Mouse (Mus musculus) layer of hippocampus, postnatal 10 days (tissue): ENCODE measurements at regions not wholly inside any gene's neighbourhood (a gene's known extent, or its start where the extent isn't known, plus 50 kb on each side); places are given as distances from the start of the nearest gene placed in this dataset.

Source experiments
- DNase-seq, 2 experiments: peaks; one replicate each; pipeline ENCODE4 v3.0.0; 2021; ENCODE audit warnings: low spot score in 2 of 2

DNA sequence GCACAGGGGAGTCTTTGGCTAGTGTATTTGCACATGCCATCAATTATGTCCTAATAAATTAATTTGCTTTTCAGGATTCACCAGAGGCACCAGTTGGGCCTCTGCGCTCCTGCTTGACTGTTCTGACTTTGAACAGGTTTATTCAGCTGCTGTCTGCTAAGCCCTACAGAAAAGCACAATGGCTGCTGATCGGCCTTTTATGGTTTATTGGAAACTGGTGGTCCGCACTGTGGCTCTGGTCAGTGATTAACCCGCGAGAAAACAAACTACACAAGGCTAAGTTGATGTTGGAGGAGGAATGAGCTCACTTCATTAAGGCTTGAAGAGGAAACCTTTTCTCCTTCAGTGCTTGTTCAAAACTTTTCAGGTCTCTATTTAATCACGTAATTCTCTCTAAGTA, 208.4 kb upstream of the Gpr101 start:
- no peak for DNase-seq

DNA sequence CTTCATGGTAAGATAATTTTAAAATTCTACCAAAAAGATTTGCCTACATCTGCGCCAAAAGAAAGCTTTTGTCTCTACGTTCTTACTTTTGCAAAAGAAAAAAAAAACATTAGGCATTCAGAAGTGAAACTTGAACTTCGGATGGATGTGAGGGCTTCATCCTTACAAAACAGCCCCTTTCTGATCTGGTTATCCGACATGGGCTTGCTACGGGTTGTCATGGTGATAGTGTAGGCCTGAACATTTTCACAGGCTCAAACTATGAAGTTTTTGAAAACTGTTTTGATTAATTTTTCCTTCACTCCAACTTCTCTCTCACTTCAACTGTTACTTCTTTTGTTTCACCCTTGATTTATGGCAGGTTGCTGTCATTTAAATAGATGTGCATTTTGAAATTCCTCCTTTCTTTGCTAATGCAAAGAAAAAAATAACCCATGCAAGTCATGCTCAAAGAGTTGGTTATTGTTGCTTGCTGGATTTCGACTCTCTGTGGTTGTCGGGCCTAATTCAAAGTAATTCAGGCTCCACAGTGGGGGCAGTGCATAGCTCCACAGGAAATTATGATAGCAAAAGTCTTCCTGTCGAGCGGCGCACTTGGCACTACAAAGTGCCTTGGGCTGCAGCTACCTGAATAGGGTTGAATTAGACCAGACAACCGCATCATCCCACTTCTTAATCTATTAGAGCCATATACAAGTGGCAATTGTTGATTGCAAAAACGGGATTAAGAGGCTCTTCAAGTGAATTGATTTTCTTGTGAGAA, 205.7 kb upstream of the Gpr101 start:
- DNase-seq: no peak

DNA sequence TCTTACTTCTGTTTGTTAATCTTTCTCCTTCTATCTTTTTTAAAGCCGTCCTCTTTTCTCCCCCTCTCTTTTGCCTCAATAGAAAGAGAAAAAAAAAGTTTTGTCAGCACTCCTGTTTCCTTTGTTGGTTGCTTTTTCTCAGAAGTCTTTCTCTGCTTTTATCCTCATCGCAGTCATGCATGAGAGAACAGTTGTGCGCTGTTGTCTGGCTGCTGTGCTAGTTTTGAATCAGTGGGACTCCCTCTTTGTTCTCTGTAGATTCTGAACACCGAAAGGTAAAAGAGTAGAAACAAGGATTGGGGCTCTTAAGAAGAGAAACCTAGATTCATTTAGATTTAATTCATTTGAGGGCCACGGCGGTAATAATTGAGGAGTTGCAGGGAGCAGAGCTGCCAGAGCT, 204.9 kb upstream of the Gpr101 start:
- DNase-seq: no peak

DNA sequence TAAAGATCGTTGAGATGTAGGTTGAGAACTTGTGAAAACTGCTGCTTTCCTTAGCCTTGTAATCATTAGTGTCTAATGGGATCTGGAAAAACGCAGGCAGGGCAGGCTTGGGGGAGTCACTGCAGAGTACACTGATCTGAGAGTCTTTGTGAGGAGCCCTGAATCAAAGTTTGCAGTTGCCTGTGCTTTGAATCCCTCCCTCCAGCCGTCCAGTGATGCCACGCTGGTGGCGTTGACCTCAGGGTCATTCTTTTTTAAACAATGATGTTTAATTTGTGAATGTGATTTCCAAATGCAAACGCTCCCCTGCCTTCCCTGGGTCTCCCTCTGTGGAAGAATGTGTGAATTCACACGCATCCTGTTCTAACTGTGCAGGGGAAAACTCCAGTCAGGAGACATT, 204.4 kb upstream of the Gpr101 start:
- no peak for DNase-seq

DNA sequence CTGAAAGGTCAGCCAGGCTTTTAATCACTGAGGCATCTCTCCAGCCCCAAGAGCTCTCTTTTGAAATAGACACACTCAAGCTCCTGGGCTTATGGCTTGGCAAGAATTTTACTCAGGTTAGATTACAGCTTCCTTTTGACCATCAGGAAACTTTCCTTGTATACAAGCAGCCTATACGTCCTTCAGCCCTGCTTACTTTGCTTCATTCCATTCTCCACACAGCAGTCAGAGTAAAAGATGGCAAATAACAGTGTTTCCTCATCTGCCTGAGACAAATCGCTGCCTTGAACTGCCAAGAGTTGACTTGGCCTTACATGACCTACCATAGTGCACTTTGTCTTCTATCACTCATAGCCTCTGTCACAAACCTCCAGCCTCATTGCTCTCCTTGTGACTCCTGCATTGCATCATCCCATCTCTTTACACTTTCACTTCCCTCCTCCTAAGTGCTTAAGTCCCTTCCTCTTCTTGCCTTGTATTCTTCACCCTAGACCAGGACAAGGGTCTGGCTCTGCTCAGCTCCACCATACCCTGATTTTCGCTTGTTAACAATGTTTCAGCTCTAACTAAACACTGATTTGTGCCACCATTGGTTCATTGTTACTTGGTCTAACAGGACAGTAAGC, 203.2 kb upstream of the Gpr101 start:
- no peak for DNase-seq

DNA sequence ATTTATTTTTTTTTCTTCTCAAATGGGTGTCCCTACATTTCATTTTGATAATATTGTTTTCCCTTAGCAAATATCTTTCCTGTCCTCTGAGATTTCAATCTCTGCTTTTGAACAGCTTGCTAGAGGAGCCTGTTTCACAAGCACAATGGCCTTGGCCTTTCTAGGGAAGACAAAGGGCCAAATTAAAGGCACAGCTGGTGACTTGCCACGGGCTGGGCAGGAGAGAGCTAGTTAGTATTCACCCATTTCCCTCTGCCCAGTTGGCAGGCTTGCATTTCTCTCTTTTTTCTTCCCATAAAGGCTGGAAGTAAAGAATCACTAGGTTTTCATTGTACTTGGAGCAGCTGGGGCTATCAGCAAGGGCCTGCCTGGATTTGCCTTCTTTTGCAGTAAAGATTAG, 188.9 kb upstream of the Gpr101 start:
- peak in 1 of 2 experiments; percentile 17 for DNase-seq

DNA sequence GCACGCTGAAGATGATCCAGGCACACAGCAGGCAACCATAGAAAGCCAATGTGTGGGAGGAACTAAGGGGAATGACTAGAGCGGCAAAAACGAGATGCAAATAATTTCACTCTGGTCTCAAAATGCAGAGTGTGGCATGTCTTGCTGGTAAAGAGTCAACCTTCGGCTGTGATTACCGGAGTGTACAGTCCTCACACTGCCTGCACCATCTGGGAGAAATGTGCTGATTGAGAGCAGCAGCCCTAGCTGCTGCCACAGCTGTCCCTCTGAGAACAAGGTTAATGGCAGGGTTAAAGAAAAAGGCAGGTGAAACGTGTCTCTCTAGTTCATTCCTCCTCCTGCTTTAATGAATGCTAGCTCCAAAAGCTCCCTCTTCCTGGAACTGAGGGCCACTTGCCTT, 173.2 kb upstream of the Gpr101 start:
- no peak for DNase-seq

DNA sequence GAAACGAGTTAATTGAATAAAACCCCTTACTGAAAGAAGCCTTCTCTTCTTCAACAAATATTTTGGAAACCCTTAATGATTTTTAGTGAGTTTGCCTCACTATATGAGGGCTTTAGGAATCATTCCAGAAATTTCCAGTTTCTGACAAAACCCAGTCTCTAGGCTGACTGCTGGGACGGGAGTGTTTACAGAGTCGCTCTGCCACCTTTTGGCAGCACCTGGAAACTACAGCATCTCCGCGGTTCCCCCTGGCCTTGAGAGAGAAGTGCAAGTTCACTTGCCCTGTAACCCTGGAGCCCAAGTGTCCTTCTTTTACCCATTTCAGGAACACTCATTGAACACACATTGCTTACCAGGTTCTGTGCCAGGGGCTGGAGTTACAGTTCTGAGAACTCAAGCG, 171.4 kb upstream of the Gpr101 start:
- DNase-seq: peak in 1 of 2 experiments; percentile 24

DNA sequence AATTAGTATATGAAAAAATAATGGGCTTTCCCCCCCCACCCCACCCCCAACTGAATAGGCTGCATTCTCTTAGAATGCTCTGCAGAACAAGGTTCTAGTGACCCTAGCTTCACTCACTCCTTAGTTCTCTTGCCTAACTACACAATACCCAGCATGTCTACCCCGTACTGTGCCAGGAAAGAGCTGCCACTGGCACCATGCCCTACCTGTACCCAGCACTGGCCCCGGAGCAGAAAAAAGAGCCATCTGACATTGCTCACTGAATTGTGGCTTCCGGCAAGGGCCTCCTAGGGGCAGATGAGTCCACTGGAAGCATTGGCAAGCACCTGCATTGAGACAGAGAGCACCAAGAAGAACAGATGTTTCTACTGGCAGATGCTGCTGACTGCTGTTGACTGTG, 156.0 kb upstream of the Gpr101 start:
- DNase-seq: no peak

DNA sequence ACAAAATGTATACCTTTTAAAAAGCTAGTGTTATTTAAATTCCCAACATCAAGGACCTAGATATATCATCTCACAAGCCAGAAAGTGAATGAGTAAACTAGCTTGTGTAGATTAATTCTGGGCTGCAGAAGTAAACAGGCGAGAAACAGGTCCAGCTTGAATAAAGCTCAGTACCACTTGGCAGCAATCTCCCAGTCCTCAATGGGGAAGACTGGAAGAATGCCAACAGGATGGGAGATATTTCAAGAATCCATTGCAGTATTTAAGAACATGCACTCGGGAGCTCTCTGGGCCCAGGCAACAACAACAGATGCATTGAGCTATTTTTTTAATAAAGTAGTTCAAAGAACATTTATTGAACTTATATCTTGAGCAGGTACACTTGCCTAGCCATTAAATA, 152.5 kb upstream of the Gpr101 start:
- no peak for DNase-seq

DNA sequence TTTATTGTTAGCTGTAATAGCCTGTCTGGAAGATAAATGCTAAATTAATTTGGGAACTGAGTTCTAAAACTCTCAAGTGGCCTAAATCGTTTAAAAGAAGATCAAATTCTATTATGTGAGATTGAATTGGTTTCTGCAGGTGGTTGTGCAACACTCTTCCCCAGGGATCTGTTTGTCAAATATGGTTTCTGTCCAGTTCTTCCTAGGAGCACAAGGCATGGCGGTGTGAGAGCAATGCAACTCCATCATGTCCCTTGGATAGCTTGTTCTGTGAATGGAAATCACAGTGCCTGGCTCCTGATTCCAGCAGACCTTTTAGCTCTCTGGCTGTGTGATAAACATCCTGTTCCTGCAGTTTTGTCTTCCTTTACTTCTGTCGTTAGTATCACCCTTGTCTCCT, 151.9 kb upstream of the Gpr101 start:
- no peak for DNase-seq
